Mouse (Mus musculus): Measurements from ENCODE around the gene Wdr75.

DNA sequence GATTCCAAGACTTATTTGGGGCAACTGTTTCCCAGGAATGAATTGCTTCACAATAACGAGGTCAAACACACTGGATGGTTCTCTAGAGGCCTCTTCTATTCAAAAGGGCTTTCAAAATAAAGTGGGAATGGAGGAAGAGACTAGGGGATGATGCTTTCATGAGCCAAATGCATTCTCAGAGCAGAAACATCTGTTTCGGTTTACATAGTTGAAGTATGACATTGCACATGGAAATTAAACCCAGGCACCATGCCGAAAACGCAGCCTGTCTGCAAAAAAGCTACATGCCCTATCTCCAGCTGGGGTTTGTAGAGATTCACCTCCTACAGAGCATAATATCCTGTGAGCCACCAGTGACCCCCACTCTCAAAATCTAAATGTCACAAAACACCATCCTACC is 29.3 kb upstream of the Wdr75 start:
- TF ChIP-seq POLR2A (IDR thresholded peaks at IDR 0.05; ENCODE audit: extremely low read depth, insufficient read depth, low read length), result no peak
- TF ChIP-seq CTCF (IDR thresholded peaks at IDR 0.05; ENCODE audit: low read depth, low read length), result no peak
